Mouse (Mus musculus) testis, postnatal 14 days (tissue): ENCODE results near the gene Sept9.

Source experiments
- DNase-seq: peaks from one replicate; pipeline ENCODE4 v3.0.0; 2021; ENCODE audit warnings: low spot score

Sept9 gene

GRCm38 (mm10) chr11:117246286-117246685, 46.8 kb downstream of the Sept9 start:
- no peak for DNase-seq

GRCm38 (mm10) chr11:117246981-117247431, 47.5 kb downstream of the Sept9 start:
- no peak for DNase-seq

DNA sequence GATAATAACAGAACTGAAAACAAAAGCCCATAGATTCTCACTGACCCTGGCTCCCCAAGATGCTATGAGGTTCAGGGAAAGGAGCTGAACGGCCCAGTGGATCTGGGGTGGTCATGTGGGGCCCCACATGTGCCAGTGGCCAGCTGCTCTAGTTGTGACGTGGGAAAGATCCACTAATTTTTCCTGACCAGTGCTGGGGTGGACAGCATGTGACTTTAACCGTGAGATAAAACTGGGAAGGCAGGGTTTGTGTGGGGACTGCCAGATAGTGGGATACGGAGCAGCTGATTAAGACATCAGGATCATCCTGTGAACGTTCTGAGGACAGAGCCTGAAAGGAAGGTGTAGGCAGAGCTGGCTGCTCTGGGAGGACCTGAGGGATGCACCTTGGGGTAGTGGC, 48.1 kb downstream of the Sept9 start:
- peak; percentile 63 for DNase-seq

GRCm38 (mm10) chr11:117248734-117249248, 49.3 kb downstream of the Sept9 start:
- no peak for DNase-seq

DNA sequence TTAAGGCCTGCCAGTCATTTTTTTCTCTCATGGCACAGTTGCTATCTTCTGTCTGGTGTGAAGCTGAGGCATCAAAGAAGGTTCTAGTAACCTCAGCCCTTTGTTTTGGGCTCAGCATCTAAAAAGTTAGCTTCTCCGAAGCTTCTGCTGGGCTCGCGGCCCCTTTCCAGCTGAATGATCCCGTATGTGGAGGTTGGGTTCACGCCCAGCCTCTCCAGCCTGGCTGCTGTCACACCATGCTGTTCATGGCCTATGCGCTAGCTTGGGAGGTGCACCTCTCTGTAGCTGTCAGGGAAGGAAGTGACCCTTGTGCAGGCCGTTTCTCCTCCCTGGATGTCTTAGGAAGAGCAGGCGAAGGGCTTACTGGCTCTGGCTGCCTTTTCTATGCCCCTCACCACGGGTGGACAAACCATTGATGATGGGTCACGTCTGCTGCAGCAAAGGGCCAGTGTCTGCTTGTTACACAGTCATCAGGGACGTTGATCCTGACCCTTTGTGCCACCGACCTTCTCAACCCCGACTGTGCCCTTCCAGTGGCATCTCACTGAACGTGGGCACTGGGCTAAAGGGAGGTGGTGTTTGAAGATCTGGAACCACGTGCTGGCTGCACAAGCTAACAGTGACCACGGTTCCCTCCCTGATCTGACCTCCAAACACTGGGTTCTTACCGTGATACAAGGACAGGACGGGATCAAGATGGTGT, 50.0 kb downstream of the Sept9 start:
- DNase-seq: no peak

DNA sequence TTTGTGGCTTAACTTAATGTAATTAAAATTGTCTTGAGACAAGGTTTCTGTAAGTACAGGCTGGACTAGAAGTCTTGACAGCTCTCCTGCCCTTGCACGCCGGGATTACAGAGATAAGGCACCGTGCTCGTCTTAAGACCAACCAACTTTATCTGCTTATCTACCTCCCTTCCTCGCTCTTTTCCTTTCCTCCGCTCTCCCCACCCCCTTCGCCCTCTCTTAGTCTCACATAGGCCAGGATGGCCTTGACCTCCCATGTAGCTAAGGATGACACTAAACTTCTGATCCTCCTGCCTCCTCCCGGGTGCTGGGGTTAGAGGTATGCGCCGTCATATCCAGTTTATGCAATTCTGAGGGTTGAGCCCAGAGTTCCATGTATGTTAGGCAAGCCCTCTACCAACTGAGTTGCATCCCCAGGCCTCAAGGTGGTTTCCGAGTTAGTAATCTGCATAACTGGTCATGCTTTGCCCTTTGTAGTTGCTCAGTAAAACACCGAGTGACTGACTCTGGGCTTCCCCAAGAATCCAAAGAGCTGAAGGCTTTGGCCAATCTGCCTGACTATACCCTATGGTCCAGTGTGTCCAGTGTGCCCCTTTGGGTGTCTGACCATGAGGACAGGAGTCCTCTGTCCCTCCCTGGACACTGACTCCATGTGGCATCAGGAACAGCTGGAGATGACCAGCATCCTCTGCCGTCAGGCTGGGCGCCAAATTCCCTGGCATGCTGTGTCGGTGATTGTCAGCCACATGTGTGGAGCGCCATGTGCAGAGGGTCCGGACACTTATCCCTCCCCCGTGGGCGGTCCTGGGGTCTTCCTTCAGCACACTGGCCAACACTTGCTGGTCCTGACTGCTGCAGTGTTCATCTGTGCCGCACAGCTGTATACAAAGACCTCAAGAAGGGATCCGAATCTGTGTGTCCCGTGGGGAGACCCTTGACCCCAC, 50.8 kb downstream of the Sept9 start:
- no peak for DNase-seq

DNA sequence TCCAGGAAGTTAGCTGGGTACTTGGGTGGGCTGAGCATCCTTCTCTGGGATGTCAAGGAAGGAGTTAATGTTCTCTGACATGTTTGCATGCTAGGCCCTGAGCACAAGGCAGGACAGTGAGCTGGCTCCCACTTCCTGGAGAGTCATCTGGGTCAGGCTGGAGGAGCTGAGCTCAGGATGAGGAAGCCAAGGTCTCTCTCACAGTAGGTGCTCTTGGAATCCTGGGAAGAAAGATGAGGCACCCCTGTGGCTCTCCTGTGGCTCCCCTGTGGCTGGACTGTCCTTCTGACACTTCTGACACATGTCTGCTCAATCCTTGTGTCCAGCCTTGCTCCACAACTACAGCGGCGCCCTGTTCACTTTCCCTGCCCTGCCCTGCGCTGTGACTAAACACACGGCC, 52.3 kb downstream of the Sept9 start:
- no peak for DNase-seq

- DNase-seq: no peak
Observed at GRCm38 (mm10) chr11:117252846-117253245, 53.4 kb downstream of the Sept9 start.

DNA sequence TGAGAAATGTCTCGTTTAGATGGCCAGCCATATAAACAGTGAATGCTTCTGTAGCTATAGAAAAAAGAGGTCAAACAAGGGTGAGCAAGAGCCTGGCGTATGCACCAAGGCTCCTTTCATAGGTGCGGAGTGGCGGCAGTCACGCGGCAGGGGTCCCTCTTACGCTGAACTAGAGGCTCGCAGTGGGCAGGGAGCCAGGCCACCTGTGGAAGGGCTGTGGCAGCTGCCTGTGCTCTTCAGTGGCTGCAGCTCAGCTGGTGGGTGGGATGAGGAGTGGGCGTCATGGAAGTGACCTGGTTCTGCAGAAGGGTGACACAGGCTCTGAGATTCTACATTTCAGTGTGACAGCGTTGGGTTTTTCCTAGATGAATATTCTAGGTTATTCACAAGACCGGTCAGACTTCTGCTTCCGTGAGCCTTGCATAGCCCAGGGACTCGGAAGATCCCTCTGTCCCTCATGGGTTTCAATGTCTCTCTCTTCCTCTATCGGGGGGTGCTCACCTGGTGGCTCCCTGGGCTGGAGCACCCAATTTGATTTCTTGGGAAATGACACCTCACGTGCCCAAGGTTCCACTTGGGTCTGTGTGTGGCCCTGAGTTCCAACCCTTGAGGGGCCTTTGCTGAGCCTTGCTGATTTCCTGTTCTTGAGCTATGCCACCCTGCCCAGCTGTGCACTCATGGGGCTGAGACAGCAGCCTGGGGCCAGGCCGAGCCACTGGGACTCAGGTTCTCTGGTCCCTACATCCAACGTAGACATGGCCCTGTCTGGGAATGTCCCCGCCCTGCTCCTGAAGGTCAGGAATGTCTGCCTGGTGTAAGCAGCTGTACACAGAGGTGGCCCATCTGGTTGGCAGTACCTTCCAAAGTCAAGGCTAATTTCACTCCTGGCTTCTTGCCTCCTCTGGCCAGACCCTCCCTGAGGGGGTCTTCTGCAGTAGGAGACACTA, 55.0 kb downstream of the Sept9 start:
- no peak for DNase-seq

- no peak for DNase-seq
Observed at GRCm38 (mm10) chr11:117255108-117255489, 55.6 kb downstream of the Sept9 start.

- DNase-seq: no peak
Observed at GRCm38 (mm10) chr11:117256088-117256487, 56.6 kb downstream of the Sept9 start.

DNA sequence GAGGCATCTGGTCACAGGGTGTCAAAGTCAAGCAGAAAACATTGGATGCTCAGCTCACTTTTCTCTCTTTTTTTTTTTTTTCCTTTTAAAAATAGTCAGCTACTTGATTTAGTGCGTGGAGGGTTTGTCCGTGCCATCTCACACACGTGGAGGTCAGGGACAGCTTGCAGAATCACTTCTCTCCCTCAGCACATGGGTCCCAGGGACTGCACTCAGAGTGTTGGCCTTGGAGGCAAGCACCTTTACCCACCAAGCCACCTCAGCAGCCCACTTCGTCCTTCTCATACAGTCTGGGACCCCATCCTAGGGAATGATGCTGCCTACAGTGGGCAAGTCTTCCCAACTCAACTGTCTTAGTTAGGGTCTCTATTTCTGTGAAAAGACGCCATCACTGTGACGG, 57.4 kb downstream of the Sept9 start:
- DNase-seq: no peak

DNA sequence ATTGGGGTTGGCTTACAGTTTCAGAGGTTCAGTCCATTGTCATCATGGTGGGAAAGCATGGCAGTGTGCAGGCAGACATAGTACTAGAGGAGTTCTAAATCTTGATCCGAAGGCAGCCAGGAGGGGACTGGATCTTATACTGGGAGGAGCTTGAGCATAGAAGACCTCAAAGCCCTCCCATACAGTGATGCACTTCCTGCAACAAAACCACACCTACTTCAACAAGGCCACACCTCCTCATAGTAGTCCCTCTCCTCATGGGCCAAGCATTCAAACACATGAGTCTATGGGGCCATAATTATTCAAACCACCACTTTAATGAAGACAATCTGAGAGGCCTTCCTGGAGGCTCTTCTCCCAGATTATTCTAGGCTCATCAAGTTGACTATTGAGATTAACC, 57.8 kb downstream of the Sept9 start:
- DNase-seq: no peak

DNA sequence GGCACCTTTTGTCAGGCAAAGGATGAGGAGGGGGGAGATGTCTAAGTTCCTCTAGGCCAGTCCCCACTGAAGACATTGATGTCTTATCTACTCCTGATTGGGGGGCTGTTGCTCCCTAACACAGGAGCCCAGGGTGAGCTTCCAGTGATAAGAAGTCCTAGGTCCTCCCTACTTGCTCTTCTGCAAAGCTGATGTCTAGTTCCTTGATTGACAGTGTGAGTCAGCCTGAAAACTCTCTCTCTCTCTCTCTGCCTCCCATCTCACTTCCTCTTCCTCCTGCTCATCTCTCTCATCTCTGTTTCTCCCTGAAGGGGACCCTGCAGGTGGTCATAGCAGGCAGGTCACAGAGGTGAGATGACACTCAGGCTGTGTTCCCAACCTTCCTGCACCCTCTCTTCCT, 58.4 kb downstream of the Sept9 start:
- DNase-seq: no peak

DNA sequence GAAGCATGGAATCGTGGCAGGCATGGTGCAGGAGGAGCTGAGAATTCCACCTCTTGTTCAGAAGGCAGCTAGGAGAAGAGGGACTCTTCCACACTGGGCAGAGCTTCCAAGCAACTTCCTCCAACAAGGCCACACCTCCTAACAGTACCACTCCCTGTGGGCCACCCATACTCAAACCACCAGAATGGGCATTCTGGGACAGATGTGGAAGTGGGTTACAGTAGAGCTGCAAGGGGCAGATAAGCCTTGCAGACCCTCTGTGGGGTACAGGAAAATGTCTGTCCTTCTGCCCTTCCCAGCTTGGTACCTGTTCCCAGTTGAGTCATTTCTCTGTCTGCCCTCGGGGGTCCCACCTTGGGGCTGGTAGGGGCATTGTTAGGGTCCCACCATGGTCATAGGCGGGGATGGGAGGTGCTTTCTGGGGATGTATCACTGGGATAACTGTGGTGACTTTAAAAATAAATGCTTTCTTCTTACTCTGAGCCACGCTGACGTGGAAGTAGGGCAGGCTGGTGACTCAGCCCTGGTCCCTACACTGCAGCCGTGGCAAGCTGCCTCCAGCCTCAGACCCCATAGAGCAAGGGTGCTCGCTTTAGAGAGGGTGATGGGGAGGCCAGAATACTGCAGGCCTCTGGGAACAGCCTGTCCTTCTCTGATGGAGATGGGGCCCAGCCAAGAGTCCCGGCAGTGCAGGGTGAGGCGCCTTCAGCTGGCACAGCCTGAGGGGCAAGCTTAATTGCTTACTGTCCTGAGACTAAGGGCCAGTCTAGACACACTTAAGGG, 59.9 kb downstream of the Sept9 start:
- DNase-seq: peak; percentile 51

- DNase-seq: no peak
Observed at GRCm38 (mm10) chr11:117260631-117261030, 61.2 kb downstream of the Sept9 start.

GRCm38 (mm10) chr11:117263096-117263808, 63.8 kb downstream of the Sept9 start:
- no peak for DNase-seq

DNA sequence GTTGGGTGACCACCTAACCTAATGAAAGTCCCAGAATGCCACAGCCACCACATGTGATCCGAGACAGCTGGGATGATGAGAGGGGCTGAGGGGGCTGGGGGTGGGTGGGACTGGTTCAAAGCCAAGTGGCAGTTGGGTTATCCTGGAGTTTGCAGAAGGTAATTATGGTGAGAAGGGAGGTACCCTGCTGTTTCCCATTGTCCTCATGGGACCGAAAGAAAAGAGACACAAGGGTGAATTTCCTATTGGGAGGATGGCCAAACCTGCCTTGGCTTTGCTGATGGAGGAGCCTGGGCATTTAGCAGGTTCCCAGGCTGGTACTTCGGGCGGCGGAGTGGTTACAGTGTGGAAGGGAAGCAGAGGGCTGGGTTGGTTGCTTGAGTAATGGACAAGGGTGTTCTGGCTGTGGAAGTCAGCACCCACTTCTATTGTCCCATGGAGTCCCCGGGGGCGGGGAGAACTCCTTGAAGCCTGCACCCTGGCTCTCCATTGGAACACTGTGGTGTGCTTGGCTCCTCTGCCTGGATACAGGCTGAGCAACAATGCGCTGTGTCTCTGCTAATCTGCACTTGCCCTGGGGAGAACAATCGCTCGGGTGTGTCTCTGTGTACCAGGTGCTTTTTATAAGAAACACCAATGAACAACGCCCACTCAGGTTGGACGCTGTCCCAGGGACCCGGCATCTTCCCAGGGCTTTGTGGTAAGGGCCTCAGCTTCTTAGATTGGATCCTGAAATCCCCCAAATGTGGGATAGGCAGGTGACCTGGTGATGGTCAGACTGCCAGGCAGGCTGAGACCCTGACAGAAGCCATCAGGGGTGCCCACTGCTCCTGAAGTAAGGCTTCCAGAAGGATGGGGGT, 64.9 kb downstream of the Sept9 start:
- peak; percentile 60 for DNase-seq

DNA sequence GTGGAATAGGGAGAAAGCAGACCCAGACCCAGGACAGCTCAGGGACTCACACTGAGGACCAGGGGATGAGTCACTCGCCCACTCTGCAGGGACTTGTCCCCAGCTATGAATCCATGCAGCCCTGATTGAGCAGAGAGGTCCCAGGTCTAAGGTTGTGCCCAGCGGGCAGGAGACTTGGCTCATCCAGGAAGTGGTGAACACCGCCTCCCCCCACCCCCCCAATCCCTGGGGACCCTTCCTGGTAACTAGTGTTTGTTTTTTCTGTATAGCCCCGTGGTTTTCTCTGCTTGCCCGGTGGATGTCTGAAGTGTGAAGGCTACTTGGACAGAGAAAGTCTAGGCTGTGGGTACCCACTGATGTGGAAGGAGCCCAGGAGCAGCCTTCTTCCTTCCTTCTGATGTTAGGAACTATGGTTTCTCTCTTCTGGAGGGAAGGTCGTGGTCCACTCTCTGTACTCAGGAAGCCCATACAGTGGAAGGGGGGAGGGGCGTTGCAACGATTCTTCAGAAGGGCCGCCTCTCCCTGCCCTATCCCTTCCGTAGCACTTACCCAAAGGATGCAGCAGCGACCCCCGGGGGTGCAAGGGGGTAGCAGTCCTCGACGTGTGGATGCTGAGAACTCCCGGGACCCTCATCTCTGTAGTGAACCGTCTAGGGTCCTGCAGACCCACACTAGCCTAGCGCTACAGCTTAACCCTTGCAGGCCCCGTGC, 66.0 kb downstream of the Sept9 start:
- DNase-seq: no peak
